ENCODE assay signal across 13 mouse cellular contexts in the genomic region with DNA sequence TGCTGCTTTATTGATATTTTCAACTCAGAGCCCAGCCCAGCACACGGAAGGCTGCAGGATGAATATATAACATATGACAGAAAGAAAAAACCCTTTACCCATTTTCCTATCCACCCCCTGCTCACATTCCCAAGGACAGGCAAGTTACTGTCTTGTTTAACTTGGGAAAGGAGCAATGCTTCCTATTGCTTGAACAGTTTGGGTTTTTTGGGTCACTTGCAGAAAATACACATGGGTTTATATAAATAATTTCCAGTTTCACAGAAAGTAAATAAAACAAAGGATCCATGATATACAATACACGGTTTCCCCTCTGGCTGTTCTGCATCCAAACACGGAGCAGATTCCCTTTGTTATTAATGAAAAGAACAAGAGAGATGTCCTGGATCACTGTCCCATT.
"Had no signal": no experiment of that assay in that cellular context is flagged by ENCODE, and none has a peak within 500 bp of the region (broad histone marks: within the 10 kb centered on the region; RNA-seq: fewer than 3 reads in every experiment).

No protein-coding gene starts in this region.

- H3K36me3 ChIP-seq: liver, embryonic 13.5 days had no signal

- H3K9ac ChIP-seq: liver, embryonic 13.5 days had no signal

- H3K27ac ChIP-seq: liver, embryonic 13.5 days; stomach, postnatal 0 days had no signal

- DNase-seq: kidney, adult 18-20 months; kidney, adult 9 months; kidney, postnatal 14 days; kidney, postnatal 4 days; liver, embryonic 13.5 days; lung, adult 2 months; lung, postnatal 14 days; lung, postnatal 4 days; midbrain, embryonic 14.5 days; right cerebral cortex, postnatal 4 days; thymus, postnatal 4 days had no signal

- H3K4me1 ChIP-seq: liver, embryonic 13.5 days had no signal

- H3K4me3 ChIP-seq: liver, embryonic 13.5 days had no signal

- H3K4me2 ChIP-seq: liver, embryonic 13.5 days; midbrain, embryonic 11.5 days had no signal

- H3K27me3 ChIP-seq: liver, embryonic 13.5 days had no signal

- H3K9me3 ChIP-seq: liver, embryonic 13.5 days had no signal
